Mouse (Mus musculus) MEL (cell line): ENCODE results near the gene Ncf4.

ENCODE experiments used
- CHD1 ChIP-seq: IDR thresholded peaks from 2 replicates; pipeline ENCODE4 v1.6.1; 2012; ENCODE audit warnings: low read depth, mild to moderate bottlenecking, inconsistent platforms, low read length, improper control_type of control experiment
- CTCF ChIP-seq, 3 experiments: IDR thresholded peaks in 2 of 3; conservative IDR thresholded peaks in 1 of 3; 2 replicates each; pipeline ENCODE4 v1.5.1; 2011 to 2012; ENCODE audit warnings: low read length in 3 of 3, low read depth in 2 of 3, mild to moderate bottlenecking in 2 of 3, improper control_type of control experiment in 1 of 3, inconsistent platforms in 1 of 3, mixed read lengths in 1 of 3, moderate library complexity in 1 of 3; ENCODE audit not compliant: control insufficient read depth in 1 of 3, insufficient read depth in 1 of 3, poor library complexity in 1 of 3, severe bottlenecking in 1 of 3
- EP300 ChIP-seq, 2 experiments: IDR thresholded peaks; 2 replicates each; pipeline ENCODE4 v1.6.1; 2011; ENCODE audit warnings: improper control_type of control experiment in 2 of 2, low read length in 2 of 2, low read depth in 1 of 2, mild to moderate bottlenecking in 1 of 2
- RCOR1 ChIP-seq: IDR thresholded peaks from 2 replicates; pipeline ENCODE4 v1.6.1; 2012; ENCODE audit warnings: low read depth, mild to moderate bottlenecking, inconsistent platforms, low read length, improper control_type of control experiment

DNA sequence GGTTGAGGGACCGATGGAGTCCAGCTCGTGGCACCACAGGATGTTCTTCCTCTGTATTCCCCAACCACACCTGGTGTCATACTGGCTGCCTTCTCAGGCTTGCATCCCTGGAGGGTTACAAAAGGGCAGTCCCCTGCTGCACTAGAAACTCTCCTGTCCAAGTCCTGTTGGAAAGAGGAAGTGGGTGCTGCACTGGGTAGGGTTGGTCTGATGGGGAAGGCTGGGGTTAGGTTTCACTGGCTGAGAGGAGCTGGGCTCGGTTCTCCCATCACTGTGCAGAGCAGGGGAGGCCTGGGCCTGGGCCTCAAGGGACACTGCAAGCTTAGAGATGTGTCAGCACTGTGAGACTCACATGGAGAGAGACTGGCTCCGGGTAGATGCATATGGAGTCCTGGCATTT is 34.4 kb upstream of the Ncf4 start:
- TF ChIP-seq CTCF (IDR thresholded peaks at IDR 0.05 in 2 of 3, conservative IDR thresholded peaks at IDR 0.05 in 1 of 3; ENCODE audit: control insufficient read depth in 1 of 3, insufficient read depth in 1 of 3, low read depth in 2 of 3, low read length in 3 of 3, poor library complexity in 1 of 3, severe bottlenecking in 1 of 3) (no peak), RCOR1 (no peak), EP300 (IDR thresholded peaks at IDR 0.05; ENCODE audit: low read depth in 1 of 2, low read length in 2 of 2) (no peak), CHD1 (no peak)
